Mouse (Mus musculus) liver, postnatal 0 days (tissue): Measurements from ENCODE around the gene Zfp652. TPM values are rescaled to one million over a fixed set of nuclear protein-coding genes. Genes with fewer than 3 reads are reported as not detected.

Experiments
- ATAC-seq: fragments of 200-750 bp; cut with Nextera tagmentation; 2 replicates; pipeline ENCODE4 v1.8.0; 2017; ENCODE audit warnings: mild to moderate bottlenecking, moderate library complexity
- DNase-seq: peaks from one replicate; pipeline ENCODE4 v3.0.0-alpha.2; 2016
- H3K27ac ChIP-seq: fragments of 300-500 bp; sonication (generic); 2 replicates; pipeline ENCODE4 v1.5.1; 2014; ENCODE audit warnings: antibody characterized with exemption, moderate library complexity, mild to moderate bottlenecking, low read depth
- H3K27me3 ChIP-seq: fragments of 300-500 bp; sonication (generic); 2 replicates; pipeline ENCODE4 v1.6.1; 2014; ENCODE audit warnings: low read length, control low read depth, mixed read lengths; ENCODE audit not compliant: insufficient read depth
- H3K36me3 ChIP-seq: fragments of 300-500 bp; sonication (generic); replicated peaks from 2 replicates; pipeline ENCODE4 v1.6.1; 2014; ENCODE audit warnings: mild to moderate bottlenecking, control low read depth, low read length, moderate library complexity, mixed read lengths; ENCODE audit not compliant: insufficient read depth
- H3K4me1 ChIP-seq: fragments of 300-500 bp; sonication (generic); 2 replicates; pipeline ENCODE4 v1.6.1; 2014; ENCODE audit warnings: antibody characterized with exemption, mild to moderate bottlenecking, control low read depth; ENCODE audit not compliant: insufficient read depth
- H3K4me2 ChIP-seq: fragments of 300-500 bp; sonication (generic); 2 replicates; pipeline ENCODE4 v1.6.1; 2014; ENCODE audit warnings: low read depth, mild to moderate bottlenecking, low read length, moderate library complexity, mixed read lengths
- H3K4me3 ChIP-seq: fragments of 300-500 bp; sonication (generic); 2 replicates; pipeline ENCODE4 v1.5.1; 2014; ENCODE audit warnings: low read depth, low read length
- H3K9ac ChIP-seq: fragments of 300-500 bp; sonication (generic); replicated peaks from 2 replicates; pipeline ENCODE4 v1.6.1; 2014; ENCODE audit warnings: mild to moderate bottlenecking, moderate library complexity
- H3K9me3 ChIP-seq: fragments of 300-500 bp; sonication (generic); 2 replicates; pipeline ENCODE4 v1.6.1; 2016; ENCODE audit warnings: mild to moderate bottlenecking, control low read depth, low read length, mixed read lengths
- CTCF ChIP-seq: sonication (generic); IDR thresholded peaks from 2 replicates; pipeline ENCODE4 v1.5.1; 2016; ENCODE audit warnings: antibody characterized with exemption, low read depth
- EP300 ChIP-seq: IDR thresholded peaks from 2 replicates; pipeline ENCODE4 v1.6.1; 2016; ENCODE audit warnings: antibody characterized with exemption, low read depth, mild to moderate bottlenecking
- WGBS: fragments of 180-500 bp; shearing (Covaris S2); extraction: QIAGEN DNeasy Blood & Tissue Kit; methylation state at CpG from one replicate; pipeline ENCODE4 v1.1.7; 2014; ENCODE audit not compliant: insufficient replicate concordance; 5-methylcytosine and 5-hydroxymethylcytosine counted together
- polyA plus RNA-seq: library from polyadenylated mRNA; unstranded; fragments of >200 nt; fragmentation: Nextera tagmentation; extraction: Ambion mirVana; gene quantifications from 2 replicates; pipeline ENCODE4 v1.2.1, GENCODE M21; 2015

The Zfp652 gene
- polyA plus RNA-seq, 1 experiment from 2014 or later: 5.6 TPM

- H3K36me3 ChIP-seq: no peaks in the 10 kb centered on the region
- ATAC-seq (peak; percentile 97), DNase-seq (peak; percentile 98)
- under 1% methylated on average over 58 of the region's 58 CpGs for WGBS
- no peaks in the 10 kb centered on the region for H3K9me3 ChIP-seq
- peak overlapping the region; percentile 67 for H3K9ac ChIP-seq
- H3K4me1 ChIP-seq: peaks cover 8% of the 10 kb centered on the region
- H3K4me2 ChIP-seq: peak overlapping the region; percentile 75
- peak overlapping the region; percentile 61 for H3K4me3 ChIP-seq
- peak overlapping the region; percentile 95 for H3K27ac ChIP-seq
- TF ChIP-seq EP300 (peak; percentile 69), CTCF (no peak)
- H3K27me3 ChIP-seq: no peaks in the 10 kb centered on the region
Measured at GRCm38 (mm10) chr11:95858528-95859467, 146.3 kb downstream of the Zfp652 start.

- H3K9me3 ChIP-seq: no peaks in the 10 kb centered on the region
- H3K9ac ChIP-seq: peak overlapping the region; percentile 67
- WGBS: under 1% methylated on average over 35 of the region's 35 CpGs
- H3K4me2 ChIP-seq: peak overlapping the region; percentile 75
- DNase-seq: no peak
- peak; percentile 35 for ATAC-seq
- no peaks in the 10 kb centered on the region for H3K27me3 ChIP-seq
- no peaks in the 10 kb centered on the region for H3K36me3 ChIP-seq
- H3K4me1 ChIP-seq: peaks cover 8% of the 10 kb centered on the region
- H3K4me3 ChIP-seq: peak overlapping the region; percentile 61
- peak overlapping the region; percentile 95 for H3K27ac ChIP-seq
- TF ChIP-seq EP300: no peak
- TF ChIP-seq CTCF: no peak
Measured at GRCm38 (mm10) chr11:95859468-95859855, 147.0 kb downstream of the Zfp652 start.

GRCm38 (mm10) chr11:95860071-95860490 lies 147.6 kb downstream of the Zfp652 start:
- TF ChIP-seq EP300: 0 out of 2 replicates have a peak, but pooled peaks have one; percentile 27
- no peak for TF ChIP-seq CTCF
- peak overlapping the region; percentile 61 for H3K4me3 ChIP-seq
- peaks cover 8% of the 10 kb centered on the region for H3K4me1 ChIP-seq
- peak overlapping the region; percentile 95 for H3K27ac ChIP-seq
- WGBS: 22% methylated on average over 3 of the region's 3 CpGs
- H3K27me3 ChIP-seq: no peaks in the 10 kb centered on the region
- ATAC-seq (peak; percentile 16), DNase-seq (no peak)
- no peaks in the 10 kb centered on the region for H3K36me3 ChIP-seq
- no peaks in the 10 kb centered on the region for H3K9me3 ChIP-seq
- peak overlapping the region; percentile 67 for H3K9ac ChIP-seq
- peak overlapping the region; percentile 75 for H3K4me2 ChIP-seq

- no peak for TF ChIP-seq CTCF
- TF ChIP-seq EP300: no peak
- H3K36me3 ChIP-seq: no peaks in the 10 kb centered on the region
- no peak overlapping the region for H3K4me2 ChIP-seq
- no peaks in the 10 kb centered on the region for H3K9me3 ChIP-seq
- ATAC-seq (no peak), DNase-seq (no peak)
- H3K27me3 ChIP-seq: no peaks in the 10 kb centered on the region
- H3K4me1 ChIP-seq: peaks cover 8% of the 10 kb centered on the region
- WGBS: 86% methylated on average over 8 of the region's 8 CpGs
- no peak overlapping the region for H3K27ac ChIP-seq
- no peak overlapping the region for H3K9ac ChIP-seq
- no peak overlapping the region for H3K4me3 ChIP-seq
Measured at GRCm38 (mm10) chr11:95861397-95861796, 148.9 kb downstream of the Zfp652 start.

- no peaks in the 10 kb centered on the region for H3K36me3 ChIP-seq
- TF ChIP-seq EP300: no peak
- no peak for TF ChIP-seq CTCF
- no peaks in the 10 kb centered on the region for H3K4me1 ChIP-seq
- no peak overlapping the region for H3K4me3 ChIP-seq
- DNase-seq: no peak
- H3K27me3 ChIP-seq: no peaks in the 10 kb centered on the region
- no peak overlapping the region for H3K27ac ChIP-seq
- H3K9ac ChIP-seq: no peak overlapping the region
- peak; percentile 49; the same call in 1 of the 2 replicates for ATAC-seq
- no peak overlapping the region for H3K4me2 ChIP-seq
- no peaks in the 10 kb centered on the region for H3K9me3 ChIP-seq
- 48% methylated on average over 4 of the region's 4 CpGs for WGBS
Measured at GRCm38 (mm10) chr11:95869442-95869841, 157.0 kb downstream of the Zfp652 start.

- no peaks in the 10 kb centered on the region for H3K27me3 ChIP-seq
- H3K36me3 ChIP-seq: no peaks in the 10 kb centered on the region
- H3K9ac ChIP-seq: no peak overlapping the region
- no peaks in the 10 kb centered on the region for H3K9me3 ChIP-seq
- H3K4me2 ChIP-seq: no peak overlapping the region
- H3K4me3 ChIP-seq: no peak overlapping the region
- ATAC-seq (no peak), DNase-seq (no peak)
- no peaks in the 10 kb centered on the region for H3K4me1 ChIP-seq
- no peak for TF ChIP-seq CTCF
- TF ChIP-seq EP300: no peak
- WGBS: 58% methylated on average over 6 of the region's 6 CpGs
- no peak overlapping the region for H3K27ac ChIP-seq
Measured at GRCm38 (mm10) chr11:95869918-95870470, 157.5 kb downstream of the Zfp652 start.
